Mouse (Mus musculus) adrenal gland, adult (tissue): ENCODE data around the gene Olfr904.
"Not testable (repeated sequence)": the region's sequence is repeated elsewhere in the genome, so short reads cannot be mapped to it uniquely, and the experiment has no call there.

ENCODE experiments used
- DNase-seq, 2 experiments: peaks; one replicate each; pipeline ENCODE4 v3.0.0; 2022 to 2023; ENCODE audit warnings: low spot score in 1 of 2; ENCODE audit not compliant: inconsistent age in 2 of 2

Olfr904 gene

DNA sequence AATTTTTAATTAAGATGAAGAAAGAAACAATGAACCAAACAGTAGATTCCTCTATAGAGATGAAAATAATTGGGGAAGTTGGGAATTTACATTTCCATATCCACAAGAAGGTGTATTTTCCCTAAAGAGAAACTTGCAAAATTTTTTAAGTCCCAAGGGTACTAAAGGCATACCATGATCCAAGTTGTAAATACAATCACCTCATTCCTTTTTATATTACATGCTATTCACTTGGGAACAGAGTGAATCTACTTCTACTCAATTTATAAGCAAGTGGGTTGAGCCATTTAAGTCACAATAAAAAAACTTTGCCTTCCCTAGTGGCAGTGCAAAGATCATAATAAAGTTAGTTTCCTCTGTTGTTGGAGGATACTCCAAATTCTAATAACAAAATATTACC is at the start of gene Olfr904:
TSS of gene Olfr904 (plus strand) at position 301 of the 400 bp plus-strand sequence.
- no peak for DNase-seq

DNA sequence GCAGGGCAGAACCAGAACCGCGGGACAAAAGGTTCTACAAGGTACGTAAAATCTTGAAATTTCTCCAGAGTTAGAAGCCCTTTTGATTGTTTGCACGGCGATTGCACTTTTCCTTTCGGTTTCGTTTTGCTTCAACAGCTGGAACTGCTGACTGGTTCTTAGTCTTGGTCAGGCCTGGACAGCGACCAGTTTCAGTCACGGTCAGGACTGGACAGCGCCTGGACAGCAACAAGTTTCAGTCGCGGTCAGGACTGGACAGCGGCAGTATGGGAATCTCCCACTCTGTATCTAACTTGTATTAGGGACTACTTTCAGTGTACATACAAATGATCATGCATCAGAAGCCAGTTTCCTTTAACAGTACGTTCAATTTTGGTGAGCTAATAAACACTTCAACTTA is 49.4 kb upstream of the Olfr904 start:
- not testable (repeated sequence) for DNase-seq

DNA sequence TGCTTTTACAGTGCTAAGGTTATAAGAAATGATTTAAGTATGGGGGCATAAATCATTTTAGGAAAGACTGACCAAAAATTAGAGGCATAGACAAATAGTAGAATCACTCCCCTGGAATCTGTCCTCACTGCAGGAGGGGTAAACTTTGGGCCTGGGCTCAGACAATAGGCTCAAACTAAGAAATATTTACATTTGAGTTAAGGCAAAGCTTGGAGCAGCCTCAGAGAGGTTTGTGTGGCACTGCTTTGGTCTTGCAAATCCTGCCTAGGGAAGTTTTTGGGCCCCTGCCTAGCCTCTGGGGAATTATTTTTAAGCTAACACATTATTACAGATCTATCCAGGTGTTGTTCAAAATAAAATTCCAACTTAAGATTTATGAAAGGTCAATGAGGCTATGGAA is 39.1 kb upstream of the Olfr904 start:
- no peak for DNase-seq

DNA sequence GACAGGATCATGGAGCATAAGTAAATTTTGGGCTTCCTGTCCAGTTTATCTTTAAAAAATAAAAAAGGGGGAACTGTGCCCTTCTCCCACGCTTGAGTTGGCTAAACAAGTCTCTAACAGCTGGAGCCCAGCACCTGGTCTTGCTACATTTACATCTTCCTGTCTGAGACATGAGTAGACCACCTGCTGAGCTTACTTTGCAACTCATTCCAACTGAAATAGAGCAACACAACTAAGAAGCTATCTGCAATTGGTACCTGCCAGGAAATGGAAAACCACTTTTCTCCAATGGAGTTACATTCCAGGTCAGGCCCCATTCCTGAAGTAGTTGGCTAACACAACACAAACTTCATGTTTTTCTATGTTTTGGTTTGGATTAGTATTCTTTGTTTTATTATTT is 35.9 kb upstream of the Olfr904 start:
- no peak for DNase-seq

DNA sequence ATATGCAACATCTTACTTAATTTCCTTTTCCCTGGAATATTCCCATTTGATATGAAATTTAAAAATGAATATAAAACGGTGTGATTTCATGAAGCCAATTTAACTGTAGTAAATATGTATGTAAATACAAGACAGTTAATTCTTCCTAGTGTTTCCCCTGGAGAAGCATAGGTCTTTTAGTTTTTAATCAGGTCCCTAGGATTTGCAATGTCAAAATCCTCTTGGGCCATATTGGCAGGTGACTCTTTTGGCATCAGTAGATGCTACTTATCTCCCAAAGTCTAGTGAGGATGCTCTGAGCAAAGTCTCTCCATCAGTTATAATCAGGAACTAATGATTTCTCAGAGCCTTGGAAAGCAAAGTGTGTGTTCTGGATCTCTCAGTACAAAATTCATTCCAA is 33.8 kb upstream of the Olfr904 start, which contains the start of gene Olfr901:
TSS of gene Olfr901 (plus strand) at position 301 of the 400 bp plus-strand sequence.
- DNase-seq: no peak

DNA sequence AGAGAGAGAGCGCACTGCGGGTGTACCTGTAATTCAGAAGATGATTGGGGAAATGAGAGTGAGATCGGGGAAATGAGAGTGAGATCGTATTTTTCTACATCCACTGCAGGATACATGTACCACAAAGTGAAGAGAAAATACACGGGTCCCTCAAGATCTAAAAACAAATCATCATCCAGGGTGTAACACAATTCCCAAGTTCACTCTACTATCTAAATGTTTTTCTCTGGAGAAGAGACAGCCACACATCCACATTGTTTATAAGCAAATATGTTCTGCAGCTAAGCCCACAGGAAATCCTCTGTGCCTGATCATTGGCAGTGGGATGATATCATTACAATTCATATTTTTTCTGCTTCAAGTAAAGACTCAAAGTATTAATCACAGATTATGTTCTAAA is 15.6 kb upstream of the Olfr904 start, which contains the start of gene Olfr902:
TSS of gene Olfr902 (plus strand) at position 301 of the 400 bp plus-strand sequence.
- DNase-seq: no peak

DNA sequence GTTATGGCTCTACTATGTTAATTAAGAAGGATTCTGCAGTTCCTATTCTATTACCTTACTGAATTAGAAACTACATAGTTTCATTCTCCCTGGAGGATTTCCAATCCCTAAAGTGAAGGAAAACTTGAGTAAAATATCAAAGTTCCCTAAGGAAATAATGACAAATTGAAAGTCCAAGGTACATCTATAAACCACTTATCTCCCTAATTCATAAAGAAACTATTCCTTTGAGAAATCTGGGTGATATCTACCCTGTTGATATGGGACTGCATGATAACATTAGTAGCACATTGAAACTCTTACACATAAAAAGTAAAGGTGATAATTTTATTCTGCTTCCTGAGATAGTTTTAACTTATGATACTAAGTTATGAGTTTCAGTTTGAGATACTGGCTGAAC is 7.9 kb downstream of the Olfr904 start, which contains the start of gene Olfr905:
TSS of gene Olfr905 (plus strand) at position 301 of the 400 bp plus-strand sequence.
- DNase-seq: no peak

DNA sequence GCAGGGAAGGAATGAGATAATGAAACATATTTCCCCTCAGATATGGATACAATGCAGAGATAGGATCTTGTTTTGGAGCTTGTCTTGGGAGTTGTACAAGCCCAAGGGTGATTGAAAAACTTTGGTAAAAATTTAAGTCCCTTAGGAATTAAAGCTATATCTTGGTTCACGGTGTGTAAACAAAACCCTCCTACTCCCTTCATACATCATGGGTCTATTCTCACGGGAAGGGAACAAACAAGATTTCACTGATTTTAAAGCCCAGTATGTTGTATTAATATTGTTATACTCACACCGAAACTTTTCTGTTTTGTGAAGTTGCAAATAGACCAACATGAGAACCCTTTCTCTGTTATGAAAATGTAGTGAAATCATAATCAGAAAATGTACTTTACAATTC is 23.8 kb downstream of the Olfr904 start, which contains the start of gene Olfr906:
TSS of gene Olfr906 (plus strand) at position 301 of the 400 bp plus-strand sequence.
- DNase-seq: no peak

DNA sequence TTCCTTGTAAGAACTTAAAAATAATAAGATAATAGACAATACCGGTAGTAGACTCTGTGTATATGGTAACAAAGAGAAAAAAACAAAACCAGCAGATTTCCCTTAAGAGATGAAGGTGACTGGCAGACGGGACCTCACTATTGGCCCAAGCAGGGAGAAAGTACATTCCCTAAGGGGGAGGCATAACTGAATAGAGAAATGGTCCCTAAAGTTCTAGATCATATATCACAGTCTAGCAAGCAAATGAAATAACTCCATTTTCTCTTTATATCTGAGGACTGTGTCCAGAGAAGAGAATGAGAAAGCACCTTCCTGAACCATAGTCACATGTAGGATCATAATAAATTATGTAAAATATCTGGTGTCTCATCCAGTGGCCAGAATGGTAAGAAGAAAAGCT is 32.6 kb downstream of the Olfr904 start, which contains the start of gene Olfr907:
TSS of gene Olfr907 (plus strand) at position 301 of the 400 bp plus-strand sequence.
- DNase-seq: no peak

DNA sequence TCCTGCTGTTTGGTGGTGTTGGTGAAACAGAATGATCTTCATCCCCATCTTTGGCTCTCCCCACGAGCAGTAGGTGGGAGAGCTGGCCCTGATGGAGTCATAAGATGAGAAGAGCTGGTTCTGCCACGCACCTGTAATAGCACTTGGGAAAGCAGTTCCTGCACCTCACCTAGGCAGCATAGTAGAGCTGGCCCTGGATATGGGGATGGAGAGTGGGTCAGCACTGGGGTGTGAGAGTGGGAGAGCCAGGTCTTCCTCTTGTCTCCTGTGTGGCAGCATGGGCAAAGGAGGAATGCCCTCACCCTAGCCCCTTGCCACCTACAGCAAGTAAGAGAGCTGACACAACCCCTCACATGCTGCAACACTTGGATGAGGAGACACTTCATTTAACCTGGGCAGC is 49.4 kb downstream of the Olfr904 start:
- DNase-seq: no peak
